In the genomic region with DNA sequence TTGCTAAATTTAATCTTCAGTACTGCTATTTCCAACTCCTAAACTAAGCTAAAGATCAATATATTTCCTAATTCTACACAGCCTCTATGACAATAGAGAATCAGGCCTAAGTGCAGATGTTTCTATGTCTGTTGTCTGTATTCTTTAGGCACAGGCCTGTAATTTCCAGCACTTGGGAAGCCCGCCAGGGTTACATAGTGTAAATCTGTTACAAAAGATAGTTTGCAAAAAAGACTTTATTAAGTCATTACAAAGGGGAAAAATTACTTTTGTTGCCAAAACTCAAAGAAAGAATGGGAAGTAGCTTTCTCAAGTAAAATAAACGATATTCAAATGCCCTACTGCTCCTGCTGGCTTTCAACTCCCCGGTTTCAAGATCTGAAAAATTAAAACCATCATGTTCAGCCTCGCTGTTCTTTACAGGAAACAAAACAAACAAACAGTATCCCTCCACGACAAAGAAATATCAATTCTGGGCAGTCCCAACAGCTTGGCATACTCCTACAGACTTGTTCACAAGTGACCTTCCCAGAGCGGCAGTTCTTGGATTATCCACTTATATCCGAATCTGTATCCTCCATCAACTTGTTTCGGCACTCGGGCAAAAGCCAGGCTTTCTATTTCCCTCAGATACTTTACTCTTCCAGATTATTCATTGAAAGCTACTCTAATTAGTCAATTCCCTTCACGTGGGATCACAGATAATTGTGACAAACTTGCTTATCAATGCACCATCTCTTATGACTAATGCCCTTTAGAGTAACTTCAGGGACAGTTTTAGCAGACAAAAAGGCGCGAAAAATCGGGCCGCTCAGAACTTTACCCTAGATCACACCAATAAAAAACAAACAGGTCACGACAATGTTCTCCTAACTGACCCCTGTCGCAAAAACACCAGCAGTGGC, we compare ENCODE assay signal across 7 mouse cellular contexts. TPM values are rescaled to one million over a fixed set of nuclear protein-coding genes. Genes with fewer than 3 reads are reported as not detected.
DNase-seq lines count a peak whose midpoint lies in the region; ATAC-seq and TF ChIP-seq lines count a peak whose summit lies in the region.

No protein-coding gene starts in this region.

- no peak overlapping the region; the same call in 1 of the 2 replicates for H3K9ac ChIP-seq in heart, embryonic 15.5 days
- peak overlapping the region; percentile 98 for H3K9ac ChIP-seq in liver, adult 2 months (ENCODE audit: low read depth, low read length)

- H3K79me2 ChIP-seq in liver, adult 2 months (ENCODE audit: control insufficient read depth, insufficient read depth, low read length), result peaks cover 2% of the 10 kb centered on the region; the same call in 1 of the 2 replicates
- peaks cover 35% of the 10 kb centered on the region for H3K79me2 ChIP-seq in myocyte (ENCODE audit: control insufficient read depth, insufficient read depth)

- ATAC-seq in heart, embryonic 15.5 days (replicated peaks; ENCODE audit: insufficient number of reproducible peaks, insufficient read depth, low FRiP score, low read depth), result no peak

- peak overlapping the region; percentile 22 for H3K4me2 ChIP-seq in heart, embryonic 15.5 days
- H3K4me2 ChIP-seq in myocyte (ENCODE audit: low read depth), result peak overlapping the region; percentile 58

- H3K4me3 ChIP-seq in heart, embryonic 15.5 days, result peak overlapping the region; percentile 48
- peak overlapping the region; percentile 85 for H3K4me3 ChIP-seq in liver, adult 2 months (ENCODE audit: insufficient read depth, low read depth, low read length)
- peak overlapping the region; percentile 18 for H3K4me3 ChIP-seq in myocyte

- peaks cover 8% of the 10 kb centered on the region; the same call in 1 of the 2 replicates for H3K36me3 ChIP-seq in heart, embryonic 15.5 days
- H3K36me3 ChIP-seq in liver, adult 2 months (ENCODE audit: control insufficient read depth, insufficient read depth, low read length), result peaks cover 3% of the 10 kb centered on the region; the same call in 1 of the 2 replicates
- peaks cover 15% of the 10 kb centered on the region for H3K36me3 ChIP-seq in myocyte (ENCODE audit: control insufficient read depth, insufficient read depth)

- no peak for TF ChIP-seq POLR2A in liver, adult 2 months (IDR thresholded peaks at IDR 0.05; ENCODE audit: extremely low read depth, insufficient read depth, low read length)
- TF ChIP-seq POLR2A in myocyte (IDR thresholded peaks at IDR 0.05; ENCODE audit: insufficient read length, low read depth), result no peak

- H3K4me1 ChIP-seq in heart, embryonic 15.5 days (replicated peaks), result 0 out of 2 replicates have a peak, but pooled peaks cover 3% of the 10 kb centered on the region
- H3K4me1 ChIP-seq in liver, adult 2 months (ENCODE audit: control insufficient read depth, insufficient read depth, low read length), result peaks cover 6% of the 10 kb centered on the region

- intact Hi-C loops in left cerebral cortex, postnatal 36 days (cut with DNase I), result no loop called here

- no peaks in the 10 kb centered on the region for H3K27me3 ChIP-seq in heart, embryonic 15.5 days
- H3K27me3 ChIP-seq in liver, adult 2 months (ENCODE audit: control insufficient read depth, insufficient read depth, low read length), result no peaks in the 10 kb centered on the region
- no peaks in the 10 kb centered on the region for H3K27me3 ChIP-seq in myocyte (ENCODE audit: control insufficient read depth, insufficient read depth, insufficient read length)

- peak overlapping the region; percentile 43 for H3K27ac ChIP-seq in heart, embryonic 15.5 days
- peak overlapping the region; percentile 99 for H3K27ac ChIP-seq in liver, adult 2 months (replicated peaks; ENCODE audit: insufficient read depth, low read depth, low read length)

- no peak for TF ChIP-seq CTCF in liver, adult 2 months (IDR thresholded peaks at IDR 0.05; ENCODE audit: low read depth, low read length)

- peak; percentile 72 for DNase-seq in 3T3-L1 (ENCODE audit: low read depth, low spot score)
- DNase-seq in 416B (ENCODE audit: low read depth), result peak; percentile 92
- DNase-seq in cerebellum, adult 9-10 months, result peak; percentile 80
- DNase-seq in liver, adult 2 months (ENCODE audit: extremely low read depth, low read depth, low spot score), result peak; percentile 57
- DNase-seq in left cerebral cortex, postnatal 36 days (ENCODE audit: low spot score in 2 of 2), result no peak

- H3ac ChIP-seq in myocyte (ENCODE audit: control insufficient read depth, insufficient read length), result peak overlapping the region; percentile 52

- 5% methylated on average over 16 of the region's 16 CpGs for WGBS in heart, embryonic 15.5 days
- 3% methylated on average over 16 of the region's 16 CpGs for WGBS in liver, adult 2 months

- H3K9me3 ChIP-seq in heart, embryonic 15.5 days (replicated peaks), result no peaks in the 10 kb centered on the region

TF ChIP-seq in myocyte, 11 proteins besides CTCF, POLR2A, EP300 and RAD21:
- TF ChIP-seq SRF (IDR thresholded peaks at IDR 0.05; ENCODE audit: control insufficient read depth, insufficient read length, low read depth) (no peak), TCF12 (IDR thresholded peaks at IDR 0.05; ENCODE audit: insufficient read depth, poor library complexity, severe bottlenecking) (no peak), POLR2AphosphoS2 (IDR thresholded peaks at IDR 0.05; ENCODE audit: insufficient read length, low read depth) (no peak), MYOG (IDR thresholded peaks at IDR 0.05; ENCODE audit: control insufficient read depth in 1 of 3, insufficient read depth in 1 of 3, insufficient read length in 2 of 3, low read depth in 2 of 3) (no peak), MYOD1 (IDR thresholded peaks at IDR 0.05; ENCODE audit: control insufficient read depth in 1 of 3, insufficient read length in 2 of 3, low read depth in 2 of 3) (no peak), CEBPB (IDR thresholded peaks at IDR 0.05; ENCODE audit: insufficient read depth, poor library complexity, severe bottlenecking) (no peak), REST (IDR thresholded peaks at IDR 0.05; ENCODE audit: insufficient read depth, insufficient read length) (no peak), E2F4 (IDR thresholded peaks at IDR 0.05; ENCODE audit: insufficient read depth) (no peak), USF1 (IDR thresholded peaks at IDR 0.05; ENCODE audit: low read depth) (no peak), MAX (IDR thresholded peaks at IDR 0.05; ENCODE audit: low read depth) (no peak), TCF3 (IDR thresholded peaks at IDR 0.05; ENCODE audit: insufficient read length, low read depth) (no peak)

RNA-seq across cellular contexts. Expression of gene Eif4enif1, which starts 0.6 kb away (rescaled TPM):
- 29.4 and 37.4 TPM in 2 replicates for polyA plus RNA-seq in heart, embryonic 15.5 days (2015; fragmentation: Nextera tagmentation; extraction: Ambion mirVana)
- 14.1 and 15.2 TPM in 2 replicates for total RNA-seq in liver, adult 2 months (2014; rRNA removed)
- polyA plus RNA-seq in liver, adult 2 months (2012; rRNA removed), result 14.1 and 17.2 TPM in 2 replicates
- polyA plus RNA-seq in myocyte (2012; fragmentation: generic; extraction: Trizol), result 24.1 TPM
- 10 to 100 TPM; 57.4 to 72.3 TPM for total RNA-seq in left cerebral cortex, postnatal 36 days (2021)

RNA-seq across cellular contexts. Expression of gene Sfi1, which starts 8.3 kb away (rescaled TPM):
- polyA plus RNA-seq in heart, embryonic 15.5 days (2015; fragmentation: Nextera tagmentation; extraction: Ambion mirVana), result 10.9 and 12.0 TPM in 2 replicates
- 11.3 and 12.4 TPM in 2 replicates for total RNA-seq in liver, adult 2 months (2014; rRNA removed)
- 9.9 and 12.4 TPM in 2 replicates for polyA plus RNA-seq in liver, adult 2 months (2012; rRNA removed)
- polyA plus RNA-seq in myocyte (2012; fragmentation: generic; extraction: Trizol), result 6.2 TPM
- total RNA-seq in left cerebral cortex, postnatal 36 days (2021), result 10 to 100 TPM; 43.7 to 73.1 TPM

Comparison
In these comparisons a context has a peak if more than half of its experiments do, and no peak if none do; other contexts are left out.
1. DNase-seq: peak in 3T3-L1 (single experiment), 416B (single experiment), cerebellum, adult 9-10 months (single experiment) and liver, adult 2 months (single experiment); none in left cerebral cortex, postnatal 36 days (0 of 2).
2. H3K4me3 ChIP-seq: peak in every context shown above with its lines; median percentile 85 in liver, adult 2 months; 48 in heart, embryonic 15.5 days; 18 in myocyte.